ENCODE assay signal across 31 mouse cellular contexts in genomic region chr12:92365926-92366325, GRCm38 (mm10).
"Had no signal": no experiment of that assay in that cellular context is flagged by ENCODE, and none has a peak within 500 bp of the region (broad histone marks: within the 10 kb centered on the region; RNA-seq: fewer than 3 reads in every experiment).

No protein-coding gene starts in this region.

- H3K27ac ChIP-seq: limb, embryonic 10.5 days; limb, embryonic 12.5 days; limb, embryonic 13.5 days; limb, embryonic 15.5 days; liver, embryonic 12.5 days; liver, embryonic 13.5 days; liver, embryonic 14.5 days; liver, embryonic 15.5 days; lung, embryonic 15.5 days; macrophage; midbrain, embryonic 10.5 days; midbrain, embryonic 12.5 days; midbrain, embryonic 13.5 days; midbrain, embryonic 15.5 days had no signal

- ATAC-seq: liver, embryonic 12.5 days; liver, postnatal 0 days; lung, postnatal 0 days; midbrain, embryonic 13.5 days; midbrain, embryonic 15.5 days; midbrain, embryonic 16.5 days had no signal

- H3K9me3 ChIP-seq: limb, embryonic 10.5 days; limb, embryonic 12.5 days; limb, embryonic 13.5 days; limb, embryonic 15.5 days; liver, embryonic 12.5 days; lung, embryonic 15.5 days; midbrain, embryonic 10.5 days; midbrain, embryonic 12.5 days; midbrain, embryonic 13.5 days; midbrain, embryonic 15.5 days had no signal

- H3K4me2 ChIP-seq: limb, embryonic 12.5 days; limb, embryonic 13.5 days; limb, embryonic 15.5 days; liver, embryonic 11.5 days; liver, embryonic 12.5 days; liver, embryonic 13.5 days; liver, embryonic 15.5 days; lung, embryonic 14.5 days; lung, embryonic 15.5 days; midbrain, embryonic 11.5 days; midbrain, embryonic 12.5 days; midbrain, embryonic 13.5 days; midbrain, embryonic 15.5 days had no signal

- H3K9ac ChIP-seq: limb, embryonic 12.5 days; limb, embryonic 13.5 days; limb, embryonic 15.5 days; liver, embryonic 12.5 days; liver, embryonic 13.5 days; liver, embryonic 14.5 days; liver, embryonic 15.5 days; liver, postnatal 0 days; lung, embryonic 14.5 days; lung, embryonic 15.5 days; midbrain, embryonic 12.5 days; midbrain, embryonic 13.5 days; midbrain, embryonic 15.5 days had no signal

- H3K4me3 ChIP-seq: limb, embryonic 10.5 days; limb, embryonic 12.5 days; limb, embryonic 13.5 days; limb, embryonic 15.5 days; liver, embryonic 12.5 days; liver, embryonic 13.5 days; liver, embryonic 15.5 days; lung, embryonic 15.5 days; megakaryocyte, embryonic 14.5 days; midbrain, embryonic 10.5 days; midbrain, embryonic 12.5 days; midbrain, embryonic 13.5 days; midbrain, embryonic 15.5 days; myocyte had no signal

- DNase-seq: left cerebral cortex, postnatal 4 days; liver; liver, embryonic 13.5 days; liver, postnatal 0 days; lung, adult 18-20 months; lung, adult 2 months; lung, embryonic 14.5 days; lung, postnatal 10 days; lung, postnatal 14 days; lung, postnatal 36 days; lung, postnatal 4 days; midbrain, embryonic 14.5 days had no signal

- H3K27me3 ChIP-seq: limb, embryonic 12.5 days; limb, embryonic 13.5 days; limb, embryonic 15.5 days; liver, embryonic 12.5 days; liver, embryonic 13.5 days; liver, embryonic 15.5 days; lung, embryonic 15.5 days; megakaryocyte, embryonic 14.5 days; midbrain, embryonic 12.5 days; midbrain, embryonic 13.5 days; midbrain, embryonic 15.5 days had no signal

- H3K36me3 ChIP-seq: limb, embryonic 10.5 days; limb, embryonic 12.5 days; limb, embryonic 13.5 days; limb, embryonic 15.5 days; liver, embryonic 12.5 days; liver, embryonic 13.5 days; liver, embryonic 15.5 days; lung, embryonic 15.5 days; midbrain, embryonic 10.5 days; midbrain, embryonic 12.5 days; midbrain, embryonic 13.5 days; midbrain, embryonic 15.5 days had no signal

- H3K4me1 ChIP-seq: limb, embryonic 10.5 days; limb, embryonic 12.5 days; limb, embryonic 13.5 days; limb, embryonic 15.5 days; liver, embryonic 12.5 days; liver, embryonic 13.5 days; liver, embryonic 15.5 days; lung, embryonic 15.5 days; megakaryocyte, embryonic 14.5 days; midbrain, embryonic 10.5 days; midbrain, embryonic 12.5 days; midbrain, embryonic 13.5 days; midbrain, embryonic 15.5 days had no signal
